Mouse (Mus musculus) E14TG2a.4 (cell line): ENCODE measurements around the gene Ninl.

Experiments
- H3K27me3 ChIP-seq: 2 replicates; pipeline ENCODE4 v1.6.1; 2014; ENCODE audit warnings: low read length, control low read depth; ENCODE audit not compliant: insufficient read depth
- H3K36me3 ChIP-seq: 2 replicates; pipeline ENCODE4 v1.6.1; 2014; ENCODE audit warnings: low read length, control low read depth; ENCODE audit not compliant: insufficient read depth
- H3K4me1 ChIP-seq: replicated peaks from 2 replicates; pipeline ENCODE4 v1.6.1; 2014; ENCODE audit warnings: low read depth, low read length, control low read depth
- H3K4me3 ChIP-seq: replicated peaks from 2 replicates; pipeline ENCODE4 v1.5.1; 2014; ENCODE audit warnings: mild to moderate bottlenecking, low read length
- H3K9me3 ChIP-seq: 2 replicates; pipeline ENCODE4 v1.6.1; 2014; ENCODE audit warnings: low read length, control low read depth
- CTCF ChIP-seq: conservative IDR thresholded peaks from 2 replicates; pipeline ENCODE4 v1.5.1; 2014; ENCODE audit warnings: low read length
- NANOG ChIP-seq: IDR thresholded peaks from 2 replicates; pipeline ENCODE4 v1.6.1; 2014; ENCODE audit warnings: borderline replicate concordance, low read length, mixed read lengths
- POU5F1 ChIP-seq: IDR thresholded peaks from 2 replicates; pipeline ENCODE4 v1.6.1; 2014; ENCODE audit warnings: low read length, borderline replicate concordance

Ninl gene

GRCm38 (mm10) chr2:151004390-151004789 is 34.8 kb downstream of the Ninl start:
- H3K4me1 ChIP-seq, result peaks cover 46% of the 10 kb centered on the region
- H3K27me3 ChIP-seq, result peaks cover 24% of the 10 kb centered on the region
- H3K4me3 ChIP-seq, result no peak overlapping the region
- TF ChIP-seq POU5F1 (no peak), CTCF (no peak), NANOG (no peak)
- no peaks in the 10 kb centered on the region for H3K9me3 ChIP-seq
- no peaks in the 10 kb centered on the region for H3K36me3 ChIP-seq

GRCm38 (mm10) chr2:151003796-151004195 is 35.4 kb downstream of the Ninl start:
- peaks cover 23% of the 10 kb centered on the region for H3K27me3 ChIP-seq
- peaks cover 52% of the 10 kb centered on the region for H3K4me1 ChIP-seq
- TF ChIP-seq CTCF (no peak), POU5F1 (no peak), NANOG (no peak)
- H3K4me3 ChIP-seq, result no peak overlapping the region
- H3K9me3 ChIP-seq, result no peaks in the 10 kb centered on the region
- no peaks in the 10 kb centered on the region for H3K36me3 ChIP-seq

GRCm38 (mm10) chr2:151001619-151002175 is 37.5 kb downstream of the Ninl start:
- TF ChIP-seq NANOG, result no peak
- H3K9me3 ChIP-seq, result no peaks in the 10 kb centered on the region
- no peak overlapping the region for H3K4me3 ChIP-seq
- peaks cover 4% of the 10 kb centered on the region; the same call in 1 of the 2 replicates for H3K27me3 ChIP-seq
- 0 out of 2 replicates have a peak, but pooled peaks cover 5% of the 10 kb centered on the region for H3K36me3 ChIP-seq
- H3K4me1 ChIP-seq, result peaks cover 56% of the 10 kb centered on the region

- peaks cover 51% of the 10 kb centered on the region for H3K4me1 ChIP-seq
- no peaks in the 10 kb centered on the region for H3K27me3 ChIP-seq
- no peak overlapping the region for H3K4me3 ChIP-seq
- H3K9me3 ChIP-seq, result no peaks in the 10 kb centered on the region
- 0 out of 2 replicates have a peak, but pooled peaks cover 5% of the 10 kb centered on the region for H3K36me3 ChIP-seq
- TF ChIP-seq CTCF (peak; percentile 64), NANOG (no peak), POU5F1 (no peak)
Measured at GRCm38 (mm10) chr2:151000402-151001178, 38.6 kb downstream of the Ninl start.

GRCm38 (mm10) chr2:150999021-150999420 is 40.2 kb downstream of the Ninl start:
- H3K4me1 ChIP-seq, result peaks cover 43% of the 10 kb centered on the region
- H3K4me3 ChIP-seq, result 0 out of 2 replicates have a peak overlapping the region, but pooled peaks have one; percentile 13
- H3K9me3 ChIP-seq, result no peaks in the 10 kb centered on the region
- TF ChIP-seq POU5F1, result no peak
- TF ChIP-seq CTCF, result no peak
- no peak for TF ChIP-seq NANOG
- H3K27me3 ChIP-seq, result no peaks in the 10 kb centered on the region
- 0 out of 2 replicates have a peak, but pooled peaks cover 5% of the 10 kb centered on the region for H3K36me3 ChIP-seq

GRCm38 (mm10) chr2:150997618-150998017 is 41.6 kb downstream of the Ninl start:
- no peaks in the 10 kb centered on the region for H3K9me3 ChIP-seq
- no peaks in the 10 kb centered on the region for H3K27me3 ChIP-seq
- H3K36me3 ChIP-seq, result 0 out of 2 replicates have a peak, but pooled peaks cover 5% of the 10 kb centered on the region
- H3K4me1 ChIP-seq, result peaks cover 43% of the 10 kb centered on the region
- no peak overlapping the region for H3K4me3 ChIP-seq
- no peak for TF ChIP-seq NANOG
- TF ChIP-seq POU5F1, result no peak
- TF ChIP-seq CTCF, result no peak

- no peaks in the 10 kb centered on the region for H3K9me3 ChIP-seq
- H3K4me1 ChIP-seq, result peaks cover 35% of the 10 kb centered on the region
- no peaks in the 10 kb centered on the region for H3K27me3 ChIP-seq
- TF ChIP-seq NANOG (no peak), POU5F1 (no peak), CTCF (no peak)
- 0 out of 2 replicates have a peak, but pooled peaks cover 5% of the 10 kb centered on the region for H3K36me3 ChIP-seq
- H3K4me3 ChIP-seq, result no peak overlapping the region
Measured at GRCm38 (mm10) chr2:150995324-150995723, 43.9 kb downstream of the Ninl start.

GRCm38 (mm10) chr2:150991050-150991449 is 48.1 kb downstream of the Ninl start:
- no peaks in the 10 kb centered on the region for H3K4me1 ChIP-seq
- H3K27me3 ChIP-seq, result no peaks in the 10 kb centered on the region
- H3K9me3 ChIP-seq, result no peaks in the 10 kb centered on the region
- no peaks in the 10 kb centered on the region for H3K36me3 ChIP-seq
- TF ChIP-seq POU5F1 (no peak), CTCF (no peak), NANOG (no peak)
- H3K4me3 ChIP-seq, result no peak overlapping the region
